Mouse (Mus musculus): Measurements from ENCODE around the gene Fgfr2.

- TF ChIP-seq CTCF (IDR thresholded peaks at IDR 0.05; ENCODE audit: borderline replicate concordance, insufficient read depth, low read length) (no peak), POLR2A (IDR thresholded peaks at IDR 0.05; ENCODE audit: low read depth, low read length) (no peak)
Measured at GRCm38 (mm10) chr7:132330179-132330578, 793.0 kb downstream of the Fgfr2 start.
